Mouse (Mus musculus) CH12.LX (cell line): ENCODE measurements at regions not wholly inside any gene's neighbourhood (a gene's known extent, or its start where the extent isn't known, plus 50 kb on each side); places are given as distances from the start of the nearest gene placed in this dataset.

Experiments used
- DNase-seq: peaks from one replicate; pipeline ENCODE4 v3.0.0-alpha.2; 2013; ENCODE audit errors: extremely low read depth
- H3K27ac ChIP-seq: 2 replicates; pipeline ENCODE4 v1.5.1; 2012; ENCODE audit warnings: low read depth, mild to moderate bottlenecking, control low read depth, moderate library complexity; ENCODE audit not compliant: insufficient read depth
- H3K27me3 ChIP-seq: replicated peaks from 2 replicates; pipeline ENCODE3; 2012; ENCODE audit warnings: inconsistent platforms
- H3K36me3 ChIP-seq, 2 experiments: replicated peaks in 1 of 2; 2 replicates each; pipeline versions ENCODE3 to v1.6.1; 2012; ENCODE audit warnings: inconsistent platforms in 1 of 2, low read length in 1 of 2, mild to moderate bottlenecking in 1 of 2, mixed read lengths in 1 of 2, moderate library complexity in 1 of 2; ENCODE audit not compliant: control insufficient read depth in 1 of 2, insufficient read depth in 1 of 2
- H3K4me1 ChIP-seq, 2 experiments: 2 replicates each; pipeline ENCODE4 v1.6.1; 2012; ENCODE audit warnings: inconsistent platforms in 1 of 2, moderate library complexity in 1 of 2; ENCODE audit not compliant: insufficient read depth in 2 of 2, control insufficient read depth in 1 of 2
- H3K4me2 ChIP-seq: 2 replicates; pipeline ENCODE4 v1.6.1; 2012; ENCODE audit warnings: low read depth, mild to moderate bottlenecking, control low read depth; ENCODE audit not compliant: poor library complexity, insufficient read depth, severe bottlenecking
- H3K4me3 ChIP-seq, 3 experiments: fragments of 150-350 bp in 1 of 3; sonication (generic) in 1 of 3; replicated peaks in 1 of 3; 2 replicates each; pipeline versions ENCODE3 to v1.5.1; 2011 to 2012; ENCODE audit warnings: low read depth in 2 of 3, low read length in 2 of 3, mild to moderate bottlenecking in 2 of 3, moderate library complexity in 2 of 3, control low read depth in 1 of 3, improper control_type of control experiment in 1 of 3, inconsistent platforms in 1 of 3, mixed read lengths in 1 of 3; ENCODE audit not compliant: poor library complexity in 1 of 3
- H3K79me2 ChIP-seq: replicated peaks from 2 replicates; pipeline ENCODE4 v1.6.1; 2012; ENCODE audit warnings: mild to moderate bottlenecking, moderate library complexity; ENCODE audit not compliant: control insufficient read depth, poor library complexity, insufficient read depth, severe bottlenecking; ENCODE audit errors: extremely low read depth
- H3K9ac ChIP-seq: 2 replicates; pipeline ENCODE4 v1.6.1; 2012; ENCODE audit warnings: low read depth, mild to moderate bottlenecking, control low read depth, moderate library complexity; ENCODE audit not compliant: insufficient read depth
- H3K9me3 ChIP-seq: replicated peaks from 2 replicates; pipeline ENCODE3; 2012; ENCODE audit warnings: low read length, inconsistent platforms, mixed read lengths
- CHD1 ChIP-seq: IDR thresholded peaks from 2 replicates; pipeline ENCODE4 v1.6.1; 2012; ENCODE audit warnings: low read depth, low read length, improper control_type of control experiment, inconsistent platforms
- CHD2 ChIP-seq: IDR thresholded peaks from 2 replicates; pipeline ENCODE4 v1.6.1; 2011; ENCODE audit warnings: low read length, improper control_type of control experiment
- CTCF ChIP-seq, 2 experiments: IDR thresholded peaks in 1 of 2; conservative IDR thresholded peaks in 1 of 2; 2 replicates each; pipeline ENCODE4 v1.5.1; 2011 to 2012; ENCODE audit warnings: low read depth in 2 of 2, low read length in 2 of 2, improper control_type of control experiment in 1 of 2, inconsistent platforms in 1 of 2, mild to moderate bottlenecking in 1 of 2, moderate library complexity in 1 of 2
- ELF1 ChIP-seq: IDR thresholded peaks from 2 replicates; pipeline ENCODE4 v1.6.1; 2014; ENCODE audit warnings: low read depth, mild to moderate bottlenecking, inconsistent platforms, low read length, improper control_type of control experiment
- ETS1 ChIP-seq: conservative IDR thresholded peaks from 2 replicates; pipeline ENCODE4 v1.6.1; 2012; ENCODE audit warnings: low read depth, mild to moderate bottlenecking, inconsistent platforms, low read length, improper control_type of control experiment, moderate library complexity
- JUN ChIP-seq: IDR thresholded peaks from 2 replicates; pipeline ENCODE4 v1.6.1; 2011; ENCODE audit warnings: low read depth, mild to moderate bottlenecking, low read length, improper control_type of control experiment, moderate library complexity; ENCODE audit not compliant: insufficient read depth
- KAT2A ChIP-seq: IDR thresholded peaks from 2 replicates; pipeline ENCODE4 v1.6.1; 2012; ENCODE audit warnings: low read length, improper control_type of control experiment, inconsistent platforms; ENCODE audit not compliant: insufficient replicate concordance
- MAFK ChIP-seq: IDR thresholded peaks from 2 replicates; pipeline ENCODE4 v1.6.1; 2011; ENCODE audit warnings: low read length, improper control_type of control experiment; ENCODE audit not compliant: insufficient replicate concordance
- MEF2A ChIP-seq: IDR thresholded peaks from 2 replicates; pipeline ENCODE4 v1.6.1; 2014; ENCODE audit warnings: low read depth, mild to moderate bottlenecking, inconsistent platforms, low read length, improper control_type of control experiment, borderline replicate concordance
- MXI1 ChIP-seq: IDR thresholded peaks from 2 replicates; pipeline ENCODE4 v1.6.1; 2011; ENCODE audit warnings: mild to moderate bottlenecking, low read depth, low read length, improper control_type of control experiment
- NELFE ChIP-seq: IDR thresholded peaks from 2 replicates; pipeline ENCODE4 v1.6.1; 2011; ENCODE audit warnings: low read depth, low read length, improper control_type of control experiment
- PAX5 ChIP-seq: IDR thresholded peaks from 2 replicates; pipeline ENCODE4 v1.6.1; 2012; ENCODE audit warnings: low read length, inconsistent platforms, mixed read lengths
- SMC3 ChIP-seq: IDR thresholded peaks from 2 replicates; pipeline ENCODE4 v1.6.1; 2011; ENCODE audit warnings: low read depth, low read length, improper control_type of control experiment
- TBP ChIP-seq: conservative IDR thresholded peaks from 2 replicates; pipeline ENCODE4 v1.6.1; 2011; ENCODE audit warnings: low read depth, low read length, improper control_type of control experiment
- UBTF ChIP-seq: IDR thresholded peaks from 2 replicates; pipeline ENCODE4 v1.6.1; 2012; ENCODE audit warnings: low read depth, mild to moderate bottlenecking, inconsistent platforms, low read length, improper control_type of control experiment, moderate library complexity
- USF1 ChIP-seq: IDR thresholded peaks from 2 replicates; pipeline ENCODE4 v1.6.1; 2014; ENCODE audit warnings: low read depth, mild to moderate bottlenecking, inconsistent platforms, low read length, improper control_type of control experiment
- ZKSCAN1 ChIP-seq: IDR thresholded peaks from 2 replicates; pipeline ENCODE4 v1.6.1; 2012; ENCODE audit warnings: low read depth, inconsistent platforms, low read length, improper control_type of control experiment, borderline replicate concordance
- ZMIZ1 ChIP-seq: IDR thresholded peaks from 2 replicates; pipeline ENCODE4 v1.6.1; 2012; ENCODE audit warnings: low read depth, mild to moderate bottlenecking, inconsistent platforms, low read length, improper control_type of control experiment
- ZNF384 ChIP-seq: IDR thresholded peaks from 2 replicates; pipeline ENCODE4 v1.6.1; 2012; ENCODE audit warnings: low read depth, low read length, improper control_type of control experiment, inconsistent platforms
- dilution Hi-C: fragments of 300-500 bp; cut with MboI; formaldehyde crosslinking; loops from 2 replicates; pipeline ENCODE4 v1.14.3; 2020; ENCODE audit warnings: low sequenced_read_pairs; ENCODE audit not compliant: extremely low pct_unique_long_range_greater_than_20kb, extremely low pct_ligation_motif_present
- in situ Hi-C: fragments of 300-500 bp; cut with MboI; formaldehyde crosslinking; loops from 3 replicates; pipeline ENCODE4 v1.14.3; 2019; ENCODE audit warnings: low sequenced_read_pairs, low pct_ligation_motif_present, low pct_unique_long_range_greater_than_20kb, mixed read lengths

DNA sequence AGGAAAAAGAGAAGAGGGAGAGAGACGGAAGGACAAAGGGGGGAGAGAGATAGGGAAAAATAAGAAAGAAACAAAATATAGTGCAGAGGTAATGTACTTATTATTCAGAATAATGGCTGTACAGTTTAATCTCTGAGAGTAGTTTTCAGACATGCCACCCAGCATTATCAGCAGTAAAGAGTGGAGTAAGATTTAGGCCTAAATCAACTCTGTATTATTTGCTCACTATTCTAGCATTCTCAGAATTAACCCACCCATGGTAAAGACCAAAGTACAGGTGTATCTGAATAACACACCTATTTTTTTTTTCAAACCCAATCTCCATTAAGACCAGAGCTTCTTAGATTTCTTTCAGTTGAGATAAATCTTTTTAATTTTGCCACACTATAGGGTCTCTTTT lies 177.7 kb upstream of the Gm11114 start:
- Histone ChIP-seq H3K79me2 (no peaks in the 10 kb centered on the region), H3K4me2 (no peak overlapping the region), H3K36me3 (no peaks in the 10 kb centered on the region), H3K9me3 (no peaks in the 10 kb centered on the region), H3K4me1 (no peaks in the 10 kb centered on the region), H3K27ac (no peak overlapping the region)
- in situ Hi-C loops = no loop called here
- no peak for TF ChIP-seq MAFK
- TF ChIP-seq KAT2A = no peak
- TF ChIP-seq, all 38 proteins: peak for 0
- Histone ChIP-seq H3K27me3 (no peaks in the 10 kb centered on the region), H3K4me3 (no peak overlapping the region), H3K9ac (no peak overlapping the region)
- dilution Hi-C loops = no loop called here
- DNase-seq = no peak

- no peaks in the 10 kb centered on the region for H3K79me2 ChIP-seq
- no peak overlapping the region for H3K27ac ChIP-seq
- H3K27me3 ChIP-seq = no peaks in the 10 kb centered on the region
- DNase-seq = no peak
- H3K4me1 ChIP-seq = no peaks in the 10 kb centered on the region
- no peaks in the 10 kb centered on the region for H3K36me3 ChIP-seq
- in situ Hi-C loops (no loop called here), dilution Hi-C loops (no loop called here)
- no peak overlapping the region for H3K9ac ChIP-seq
- H3K4me3 ChIP-seq = no peak overlapping the region
- no peak for TF ChIP-seq ZNF384
- TF ChIP-seq CTCF (conservative IDR thresholded peaks at IDR 0.05 in 1 of 2, IDR thresholded peaks at IDR 0.05 in 1 of 2; ENCODE audit: low read depth in 2 of 2, low read length in 2 of 2) = no peak
- no peak overlapping the region for H3K4me2 ChIP-seq
- H3K9me3 ChIP-seq = no peaks in the 10 kb centered on the region
Observed at GRCm38 (mm10) chr9:85136715-85137582, 175.6 kb upstream of the Gm11114 start.

DNA sequence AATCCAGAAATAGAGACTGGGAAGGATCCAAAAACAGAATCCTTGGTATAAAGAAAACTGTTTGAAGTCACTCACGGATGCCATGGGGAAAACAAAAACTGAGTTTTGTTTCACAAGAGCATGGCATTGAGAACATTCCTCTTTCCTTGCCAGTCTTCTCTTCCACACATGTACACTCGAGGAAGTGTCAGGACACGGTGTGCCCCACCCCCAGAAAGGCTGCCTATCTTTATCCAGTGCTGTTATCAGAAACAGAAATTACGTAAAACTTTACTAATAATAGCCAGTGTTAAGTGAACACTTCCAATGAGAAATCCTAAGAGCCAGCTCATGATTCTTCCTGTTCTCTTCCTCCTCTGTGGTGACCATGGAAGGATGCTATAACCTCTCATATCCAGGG lies 172.7 kb upstream of the Gm11114 start:
- no peaks in the 10 kb centered on the region for H3K27me3 ChIP-seq
- in situ Hi-C loops (no loop called here), dilution Hi-C loops (no loop called here)
- H3K9me3 ChIP-seq = no peaks in the 10 kb centered on the region
- no peak overlapping the region for H3K4me3 ChIP-seq
- no peak overlapping the region for H3K27ac ChIP-seq
- no peak for DNase-seq
- no peaks in the 10 kb centered on the region for H3K36me3 ChIP-seq
- peaks cover 0 to 3% of the 10 kb centered on the region in 2 experiments; a peak in 1 of 4 replicates for H3K4me1 ChIP-seq
- no peak overlapping the region for H3K9ac ChIP-seq
- H3K79me2 ChIP-seq = no peaks in the 10 kb centered on the region
- no peak overlapping the region for H3K4me2 ChIP-seq
- no peak for TF ChIP-seq SMC3
- no peak for TF ChIP-seq PAX5
- TF ChIP-seq ZMIZ1 = no peak
- TF ChIP-seq ETS1 = no peak
- TF ChIP-seq TBP = no peak
- no peak for TF ChIP-seq ELF1
- TF ChIP-seq CHD1 = no peak
- no peak for TF ChIP-seq MEF2A
- no peak for TF ChIP-seq CHD2
- no peak for TF ChIP-seq JUN
- no peak for TF ChIP-seq USF1
- TF ChIP-seq ZKSCAN1 = no peak
- no peak for TF ChIP-seq UBTF
- no peak for TF ChIP-seq NELFE
- TF ChIP-seq MXI1 = no peak
- TF ChIP-seq MAFK = no peak
